Mouse (Mus musculus): ENCODE data around the gene Sez6. TPM values are rescaled to one million over a fixed set of nuclear protein-coding genes. Genes with fewer than 3 reads are reported as not detected.

Sez6 gene
- polyA plus RNA-seq, 1 experiment from 2014 or later: 0.15 TPM

DNA sequence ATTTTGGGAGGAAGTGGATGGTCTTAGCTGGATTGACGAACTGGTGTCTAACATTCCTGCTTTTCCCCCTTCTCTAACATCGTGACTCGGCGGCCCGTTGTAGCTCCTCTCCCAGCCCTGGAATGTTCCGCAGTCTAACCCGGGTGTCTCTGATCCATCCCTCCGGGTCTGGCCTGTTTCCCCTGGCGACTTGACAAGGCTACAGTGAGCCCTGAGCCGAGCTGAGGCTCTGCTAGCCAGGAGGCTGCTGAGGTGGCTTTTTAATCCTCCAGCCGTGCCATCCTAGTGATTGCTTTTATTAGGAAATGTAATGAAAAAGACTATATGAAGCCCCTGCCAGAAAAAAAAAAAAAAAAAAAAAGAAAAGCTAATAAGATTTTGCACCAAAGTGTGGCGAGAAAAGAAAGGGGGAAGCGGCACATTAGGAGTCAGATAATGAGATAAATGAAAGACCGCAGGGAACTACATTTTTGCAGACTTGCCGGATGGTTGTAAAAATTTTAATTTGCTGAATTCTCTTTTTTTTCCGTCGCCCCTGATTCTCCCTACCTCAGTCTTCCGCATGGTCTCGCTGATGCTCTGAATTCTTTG lies 24.4 kb upstream of the Sez6 start:
- Histone ChIP-seq H3K27ac (replicated peaks in 1 of 2; ENCODE audit: control insufficient read depth in 1 of 2, insufficient read depth in 1 of 2, low read depth in 2 of 2, low read length in 2 of 2) (no peak overlapping the region), H3K4me3 (ENCODE audit: control insufficient read depth in 1 of 2, insufficient read depth in 1 of 2, low read depth in 1 of 2, low read length in 2 of 2) (no peak overlapping the region), H3K27me3 (ENCODE audit: control insufficient read depth, insufficient read depth, low read length) (peaks cover 4% of the 10 kb centered on the region; the same call in 1 of the 2 replicates), H3K36me3 (ENCODE audit: control insufficient read depth, insufficient read depth, low read length) (no peaks in the 10 kb centered on the region), H3K4me2 (ENCODE audit: low read length) (no peak overlapping the region), H3K4me1 (ENCODE audit: control insufficient read depth in 2 of 2, insufficient read depth in 2 of 2, low read length in 2 of 2) (peaks cover 2 to 3% of the 10 kb centered on the region in 2 experiments; a peak in 1 of 4 replicates), H3K9me3 (ENCODE audit: control insufficient read depth, low read length) (no peaks in the 10 kb centered on the region), H3K9ac (ENCODE audit: low read length) (no peak overlapping the region)
- no peak for ATAC-seq (ENCODE audit: insufficient number of reproducible peaks, insufficient read depth, low FRiP score, low read depth)
- WGBS: 26% methylated on average over 19 of the region's 19 CpGs

- Histone ChIP-seq H3K36me3 (ENCODE audit: control insufficient read depth, insufficient read depth, low read length) (no peaks in the 10 kb centered on the region), H3K9ac (ENCODE audit: low read length) (no peak overlapping the region), H3K4me1 (ENCODE audit: control insufficient read depth in 2 of 2, insufficient read depth in 2 of 2, low read length in 2 of 2) (peaks cover 2 to 3% of the 10 kb centered on the region in 2 experiments; a peak in 1 of 4 replicates), H3K27ac (replicated peaks in 1 of 2; ENCODE audit: control insufficient read depth in 1 of 2, insufficient read depth in 1 of 2, low read depth in 2 of 2, low read length in 2 of 2) (no peak overlapping the region), H3K4me3 (ENCODE audit: control insufficient read depth in 1 of 2, insufficient read depth in 1 of 2, low read depth in 1 of 2, low read length in 2 of 2) (no peak overlapping the region), H3K4me2 (ENCODE audit: low read length) (no peak overlapping the region), H3K27me3 (ENCODE audit: control insufficient read depth, insufficient read depth, low read length) (peaks cover 4% of the 10 kb centered on the region; the same call in 1 of the 2 replicates), H3K9me3 (ENCODE audit: control insufficient read depth, low read length) (no peaks in the 10 kb centered on the region)
- WGBS: 13% methylated on average over 9 of the region's 9 CpGs
- ATAC-seq (ENCODE audit: insufficient number of reproducible peaks, insufficient read depth, low FRiP score, low read depth): no peak
These were observed 23.8 kb upstream of the Sez6 start for GRCm38 (mm10) chr11:77906747-77907174.

GRCm38 (mm10) chr11:77908468-77908867 lies 22.1 kb upstream of the Sez6 start:
- Histone ChIP-seq H3K4me1 (ENCODE audit: control insufficient read depth in 2 of 2, insufficient read depth in 2 of 2, low read length in 2 of 2) (peaks cover 2 to 3% of the 10 kb centered on the region in 2 experiments; a peak in 1 of 4 replicates), H3K27ac (replicated peaks in 1 of 2; ENCODE audit: control insufficient read depth in 1 of 2, insufficient read depth in 1 of 2, low read depth in 2 of 2, low read length in 2 of 2) (no peak overlapping the region), H3K4me2 (ENCODE audit: low read length) (no peak overlapping the region), H3K9ac (ENCODE audit: low read length) (no peak overlapping the region), H3K27me3 (ENCODE audit: control insufficient read depth, insufficient read depth, low read length) (peaks cover 18% of the 10 kb centered on the region), H3K9me3 (ENCODE audit: control insufficient read depth, low read length) (no peaks in the 10 kb centered on the region), H3K4me3 (ENCODE audit: control insufficient read depth in 1 of 2, insufficient read depth in 1 of 2, low read depth in 1 of 2, low read length in 2 of 2) (no peak overlapping the region), H3K36me3 (ENCODE audit: control insufficient read depth, insufficient read depth, low read length) (no peaks in the 10 kb centered on the region)
- ATAC-seq (ENCODE audit: insufficient number of reproducible peaks, insufficient read depth, low FRiP score, low read depth): no peak
- 40% methylated on average over 4 of the region's 4 CpGs for WGBS

GRCm38 (mm10) chr11:77909376-77909775 lies 21.2 kb upstream of the Sez6 start:
- Histone ChIP-seq H3K4me3 (ENCODE audit: control insufficient read depth in 1 of 2, insufficient read depth in 1 of 2, low read depth in 1 of 2, low read length in 2 of 2) (no peak overlapping the region), H3K9me3 (ENCODE audit: control insufficient read depth, low read length) (no peaks in the 10 kb centered on the region), H3K4me2 (ENCODE audit: low read length) (no peak overlapping the region), H3K36me3 (ENCODE audit: control insufficient read depth, insufficient read depth, low read length) (no peaks in the 10 kb centered on the region), H3K4me1 (ENCODE audit: control insufficient read depth in 2 of 2, insufficient read depth in 2 of 2, low read length in 2 of 2) (no peaks in the 10 kb centered on the region), H3K27ac (replicated peaks in 1 of 2; ENCODE audit: control insufficient read depth in 1 of 2, insufficient read depth in 1 of 2, low read depth in 2 of 2, low read length in 2 of 2) (no peak overlapping the region), H3K27me3 (ENCODE audit: control insufficient read depth, insufficient read depth, low read length) (peaks cover 27% of the 10 kb centered on the region), H3K9ac (ENCODE audit: low read length) (no peak overlapping the region)
- ATAC-seq (ENCODE audit: insufficient number of reproducible peaks, insufficient read depth, low FRiP score, low read depth): no peak
- 29% methylated on average over 5 of the region's 5 CpGs for WGBS

GRCm38 (mm10) chr11:77909776-77910175 lies 20.8 kb upstream of the Sez6 start:
- H3K4me3 ChIP-seq (ENCODE audit: control insufficient read depth in 1 of 2, insufficient read depth in 1 of 2, low read depth in 1 of 2, low read length in 2 of 2): no peak overlapping the region
- WGBS: 26% methylated on average over 6 of the region's 6 CpGs
- no peak overlapping the region for H3K4me2 ChIP-seq (ENCODE audit: low read length)

GRCm38 (mm10) chr11:77913505-77913904 lies 17.1 kb upstream of the Sez6 start:
- Histone ChIP-seq H3K9me3 (ENCODE audit: control insufficient read depth, low read length) (no peaks in the 10 kb centered on the region), H3K27ac (replicated peaks in 1 of 2; ENCODE audit: control insufficient read depth in 1 of 2, insufficient read depth in 1 of 2, low read depth in 2 of 2, low read length in 2 of 2) (no peak overlapping the region), H3K4me3 (ENCODE audit: control insufficient read depth in 1 of 2, insufficient read depth in 1 of 2, low read depth in 1 of 2, low read length in 2 of 2) (no peak overlapping the region), H3K4me2 (ENCODE audit: low read length) (no peak overlapping the region), H3K9ac (ENCODE audit: low read length) (no peak overlapping the region), H3K4me1 (ENCODE audit: control insufficient read depth in 2 of 2, insufficient read depth in 2 of 2, low read length in 2 of 2) (peaks cover 7% of the 10 kb centered on the region in 2 experiments; a peak in 3 of 4 replicates), H3K27me3 (ENCODE audit: control insufficient read depth, insufficient read depth, low read length) (peaks cover 46% of the 10 kb centered on the region), H3K36me3 (ENCODE audit: control insufficient read depth, insufficient read depth, low read length) (no peaks in the 10 kb centered on the region)
- no peak for ATAC-seq (ENCODE audit: insufficient number of reproducible peaks, insufficient read depth, low FRiP score, low read depth)
- WGBS: 65% methylated on average over 6 of the region's 6 CpGs

More at GRCm38 (mm10) chr11:77909776-77910175, 20.8 kb upstream of the Sez6 start:
- H3K4me1 ChIP-seq (ENCODE audit: control insufficient read depth in 2 of 2, insufficient read depth in 2 of 2, low read length in 2 of 2): peaks cover 0 to 2% of the 10 kb centered on the region in 2 experiments; a peak in 2 of 4 replicates
- H3K36me3 ChIP-seq (ENCODE audit: control insufficient read depth, insufficient read depth, low read length): no peaks in the 10 kb centered on the region
- ATAC-seq (ENCODE audit: insufficient number of reproducible peaks, insufficient read depth, low FRiP score, low read depth): no peak
- H3K9me3 ChIP-seq (ENCODE audit: control insufficient read depth, low read length): no peaks in the 10 kb centered on the region
- peaks cover 28% of the 10 kb centered on the region for H3K27me3 ChIP-seq (ENCODE audit: control insufficient read depth, insufficient read depth, low read length)
- no peak overlapping the region for H3K27ac ChIP-seq (replicated peaks in 1 of 2; ENCODE audit: control insufficient read depth in 1 of 2, insufficient read depth in 1 of 2, low read depth in 2 of 2, low read length in 2 of 2)
- H3K9ac ChIP-seq (ENCODE audit: low read length): no peak overlapping the region

DNA sequence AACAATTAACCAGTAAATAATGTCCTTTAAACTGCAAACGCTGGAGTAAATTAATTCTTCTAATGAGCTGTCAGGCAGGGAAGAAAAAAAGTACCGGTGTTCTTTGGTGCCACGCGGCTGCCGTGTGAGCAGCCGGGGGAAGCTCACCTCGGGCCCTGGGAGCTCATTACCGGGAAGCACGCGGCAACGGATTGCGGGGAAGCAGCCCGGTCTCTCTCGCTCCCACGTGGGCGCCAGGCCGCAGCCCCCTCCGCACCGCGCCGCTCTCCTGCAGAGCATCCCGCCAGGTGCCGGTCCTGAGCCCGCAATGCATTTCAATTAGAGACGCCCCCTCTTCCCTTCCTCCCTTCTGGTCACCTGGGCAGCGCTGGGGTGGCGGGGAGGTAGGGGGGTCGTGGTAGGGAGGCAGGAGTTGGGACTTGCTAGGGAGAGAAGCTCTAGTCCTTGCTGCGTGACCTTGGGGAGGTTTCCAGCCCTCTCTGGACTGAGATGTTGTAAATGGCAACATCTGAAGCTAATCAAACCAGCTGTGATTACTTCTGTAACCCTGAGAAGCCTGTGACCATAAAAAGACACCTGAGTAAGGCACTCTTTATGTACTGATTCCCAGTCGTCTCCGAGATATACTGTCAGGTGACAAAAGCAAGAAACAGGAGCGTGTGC lies 15.9 kb upstream of the Sez6 start:
- ATAC-seq (ENCODE audit: insufficient number of reproducible peaks, insufficient read depth, low FRiP score, low read depth): no peak
- Histone ChIP-seq H3K9me3 (ENCODE audit: control insufficient read depth, low read length) (no peaks in the 10 kb centered on the region), H3K4me3 (ENCODE audit: control insufficient read depth in 1 of 2, insufficient read depth in 1 of 2, low read depth in 1 of 2, low read length in 2 of 2) (no peak overlapping the region; a peak in 1 of 4 replicates), H3K27me3 (ENCODE audit: control insufficient read depth, insufficient read depth, low read length) (peaks cover 46% of the 10 kb centered on the region), H3K27ac (replicated peaks in 1 of 2; ENCODE audit: control insufficient read depth in 1 of 2, insufficient read depth in 1 of 2, low read depth in 2 of 2, low read length in 2 of 2) (no peak overlapping the region), H3K4me1 (ENCODE audit: control insufficient read depth in 2 of 2, insufficient read depth in 2 of 2, low read length in 2 of 2) (peaks cover 7% of the 10 kb centered on the region in 2 experiments; a peak in 3 of 4 replicates), H3K9ac (ENCODE audit: low read length) (no peak overlapping the region), H3K4me2 (ENCODE audit: low read length) (peak overlapping the region; percentile 40), H3K36me3 (ENCODE audit: control insufficient read depth, insufficient read depth, low read length) (no peaks in the 10 kb centered on the region)
- WGBS: 6% methylated on average over 32 of the region's 32 CpGs

All from heart, embryonic 14.5 days (tissue).